Mouse (Mus musculus): ENCODE measurements around the gene Tpbg.

DNA sequence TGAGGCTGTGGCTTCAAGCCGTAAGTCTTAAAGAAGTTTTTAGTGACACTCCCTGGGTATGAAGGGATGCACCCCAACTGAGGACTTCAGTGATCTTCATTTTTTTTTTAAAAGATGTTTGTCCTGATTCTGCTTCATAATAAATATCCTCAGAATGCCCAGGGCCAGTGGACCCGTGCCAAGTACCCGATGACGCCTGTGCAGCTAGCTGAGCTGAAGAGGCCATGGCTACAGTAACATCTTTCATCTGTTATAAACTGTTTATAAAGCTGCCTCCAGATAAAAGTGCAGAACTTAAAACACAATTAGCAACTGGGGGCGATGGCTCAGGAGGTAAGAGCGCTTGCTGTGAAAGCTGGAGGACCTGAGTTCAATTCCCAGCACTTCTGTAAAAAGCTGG is 20.4 kb downstream of the Tpbg start:
- TF ChIP-seq POLR2A (IDR thresholded peaks at IDR 0.05; ENCODE audit: low read depth, low read length) (no peak), EP300 (IDR thresholded peaks at IDR 0.05; ENCODE audit: low read length) (no peak), MAX (IDR thresholded peaks at IDR 0.05; ENCODE audit: low read length) (no peak), TCF12 (IDR thresholded peaks at IDR 0.05; ENCODE audit: low read depth, low read length) (no peak), KAT2A (IDR thresholded peaks at IDR 0.05; ENCODE audit: insufficient replicate concordance, low read length) (no peak), ZKSCAN1 (IDR thresholded peaks at IDR 0.05; ENCODE audit: borderline replicate concordance, low read depth, low read length) (no peak), BHLHE40 (IDR thresholded peaks at IDR 0.05; ENCODE audit: low read depth, low read length) (no peak), HCFC1 (IDR thresholded peaks at IDR 0.05; ENCODE audit: low read depth, low read length) (no peak), UBTF (IDR thresholded peaks at IDR 0.05; ENCODE audit: low read depth, low read length) (no peak), MAZ (IDR thresholded peaks at IDR 0.05; ENCODE audit: low read depth, low read length) (no peak), E2F4 (IDR thresholded peaks at IDR 0.05; ENCODE audit: insufficient replicate concordance, low read depth, low read length) (no peak), CHD2 (IDR thresholded peaks at IDR 0.05; ENCODE audit: low read length) (no peak), RCOR1 (conservative IDR thresholded peaks at IDR 0.05; ENCODE audit: low read depth, low read length) (no peak)
